Mouse (Mus musculus): ENCODE measurements around the gene Rnase2b.

DNA sequence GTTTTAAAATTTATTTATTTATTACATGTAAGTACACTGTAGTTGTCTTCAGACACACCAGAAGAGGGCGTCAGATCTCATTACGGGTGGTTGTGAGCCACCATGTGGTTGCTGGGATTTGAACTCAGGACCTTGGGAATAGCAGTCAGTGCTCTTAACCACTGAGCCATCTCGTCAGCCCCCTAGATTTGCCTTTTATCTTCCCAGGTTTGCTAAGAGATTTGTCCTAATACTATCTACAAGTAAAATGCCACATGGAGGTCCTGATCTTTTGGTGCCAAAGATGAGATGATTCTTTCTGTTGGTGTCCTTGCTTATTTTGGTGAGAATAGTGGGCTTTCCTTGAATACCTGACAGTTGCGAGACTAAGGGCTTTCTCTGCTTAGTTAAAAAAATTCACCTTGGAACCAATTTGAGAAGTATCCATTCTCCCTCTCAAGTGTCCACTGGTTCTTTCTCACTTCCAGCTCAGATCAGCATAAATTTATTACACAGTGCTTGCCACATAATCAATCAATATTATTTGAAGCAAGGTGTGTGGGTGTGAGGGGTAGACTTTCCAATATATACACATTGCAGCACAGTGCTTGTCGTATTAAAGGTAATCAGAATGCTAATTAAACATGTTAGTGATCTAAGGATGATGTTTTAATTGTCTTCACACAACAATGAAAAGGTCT is 5.9 kb upstream of the Rnase2b start:
- TF ChIP-seq CTCF (IDR thresholded peaks at IDR 0.05; ENCODE audit: extremely low read depth, insufficient read length, insufficient replicate concordance, low read depth, low read length) (no peak), POLR2A (IDR thresholded peaks at IDR 0.05; ENCODE audit: low read depth, low read length) (no peak)
